Mouse (Mus musculus): ENCODE measurements around the gene Gngt2. TPM values are rescaled to one million over a fixed set of nuclear protein-coding genes. Genes with fewer than 3 reads are reported as not detected.

Gngt2 gene
- polyA plus RNA-seq, 1 experiment from 2014 or later: 5.6 TPM

DNA sequence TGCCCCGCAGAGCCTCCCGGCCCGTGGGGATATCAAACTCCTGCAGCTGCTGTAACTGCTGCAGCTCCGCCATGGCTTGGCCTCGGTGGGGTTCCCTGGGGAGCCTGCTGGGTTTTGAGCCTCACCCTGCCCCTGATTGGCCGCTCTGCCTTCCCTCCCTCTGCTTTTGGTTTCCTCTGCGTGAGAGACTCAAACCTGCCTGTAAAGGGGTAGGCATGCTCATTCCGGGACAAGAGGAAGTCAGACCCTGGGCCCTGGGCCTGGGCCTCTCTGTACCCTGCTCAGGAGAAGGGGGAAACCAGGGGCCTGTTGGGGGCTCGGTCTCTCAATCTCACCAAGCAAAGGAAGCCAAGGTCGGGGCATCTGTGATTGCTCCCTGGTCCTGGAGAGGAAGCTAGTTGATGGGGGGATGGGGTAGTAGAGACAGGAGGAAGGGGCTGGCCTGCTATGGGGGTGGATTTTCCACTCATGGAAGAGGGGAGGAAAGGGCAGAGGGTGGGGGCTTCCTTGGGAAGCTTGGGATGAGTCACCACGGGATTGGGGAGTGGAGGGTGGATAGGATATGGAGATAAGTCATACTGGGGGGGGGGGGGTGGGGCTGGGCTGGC, 5.2 kb downstream of the Gngt2 start, which contains the start of gene Abi3:
Abi3 (minus strand) TSS at position 403 of the 608 bp plus-strand sequence.
- Histone ChIP-seq H3K9ac (ENCODE audit: low read length) (no peak within 1 kb of the TSS), H3K27me3 (ENCODE audit: control insufficient read depth, insufficient read depth, low read length) (peaks cover 5% of the 10 kb centered on the region; the same call in 1 of the 2 replicates), H3K27ac (ENCODE audit: low read depth, low read length) (no peak within 1 kb of the TSS), H3K9me3 (ENCODE audit: control insufficient read depth, low read length) (no peaks in the 10 kb centered on the region), H3K4me2 (no peak within 1 kb of the TSS; the same call in 1 of the 2 replicates), H3K36me3 (ENCODE audit: control insufficient read depth, insufficient read depth, low read length) (no peaks in the 10 kb centered on the region), H3K4me3 (ENCODE audit: low read depth, low read length) (no peak within 1 kb of the TSS), H3K4me1 (ENCODE audit: control insufficient read depth, insufficient read depth, low read length) (0 out of 2 replicates have a peak, but pooled peaks cover 5% of the 10 kb centered on the region)
- WGBS: 16% methylated on average over 11 of the region's 11 CpGs
- ATAC-seq (ENCODE audit: low FRiP score): no peak
- peak; percentile 84 for DNase-seq (ENCODE audit: low spot score, missing footprints)

DNA sequence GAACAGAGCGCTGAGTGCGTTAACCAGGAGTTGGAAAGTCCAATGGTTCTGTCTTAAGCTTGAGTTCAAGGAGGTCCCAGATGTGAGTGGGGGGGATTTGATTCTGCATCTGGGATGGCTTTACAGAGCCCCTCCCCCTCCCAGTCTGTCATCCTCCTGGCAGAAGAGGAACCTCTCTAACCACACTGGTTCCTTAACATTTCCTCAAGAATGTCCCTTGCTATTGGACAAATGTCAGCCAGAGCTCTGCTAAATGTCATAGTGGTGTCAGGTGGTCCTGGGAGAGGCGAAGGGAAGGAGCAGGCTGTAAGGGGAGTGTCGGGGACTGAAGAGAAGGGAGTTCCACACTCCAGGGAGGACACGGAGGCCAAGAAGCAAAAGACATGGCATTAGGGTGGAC, 5.9 kb downstream of the Gngt2 start:
- peak; percentile 26 for DNase-seq (ENCODE audit: low spot score, missing footprints)
- H3K36me3 ChIP-seq (ENCODE audit: control insufficient read depth, insufficient read depth, low read length): no peaks in the 10 kb centered on the region
- no peak overlapping the region for H3K4me2 ChIP-seq
- H3K4me1 ChIP-seq (ENCODE audit: control insufficient read depth, insufficient read depth, low read length): 0 out of 2 replicates have a peak, but pooled peaks cover 5% of the 10 kb centered on the region
- no peak overlapping the region for H3K4me3 ChIP-seq (ENCODE audit: low read depth, low read length)
- H3K9me3 ChIP-seq (ENCODE audit: control insufficient read depth, low read length): no peaks in the 10 kb centered on the region
- ATAC-seq (ENCODE audit: low FRiP score): no peak
- WGBS: 76% methylated on average over 5 of the region's 5 CpGs
- no peak overlapping the region for H3K9ac ChIP-seq (ENCODE audit: low read length)
- peaks cover 5% of the 10 kb centered on the region; the same call in 1 of the 2 replicates for H3K27me3 ChIP-seq (ENCODE audit: control insufficient read depth, insufficient read depth, low read length)
- no peak overlapping the region for H3K27ac ChIP-seq (ENCODE audit: low read depth, low read length)

DNA sequence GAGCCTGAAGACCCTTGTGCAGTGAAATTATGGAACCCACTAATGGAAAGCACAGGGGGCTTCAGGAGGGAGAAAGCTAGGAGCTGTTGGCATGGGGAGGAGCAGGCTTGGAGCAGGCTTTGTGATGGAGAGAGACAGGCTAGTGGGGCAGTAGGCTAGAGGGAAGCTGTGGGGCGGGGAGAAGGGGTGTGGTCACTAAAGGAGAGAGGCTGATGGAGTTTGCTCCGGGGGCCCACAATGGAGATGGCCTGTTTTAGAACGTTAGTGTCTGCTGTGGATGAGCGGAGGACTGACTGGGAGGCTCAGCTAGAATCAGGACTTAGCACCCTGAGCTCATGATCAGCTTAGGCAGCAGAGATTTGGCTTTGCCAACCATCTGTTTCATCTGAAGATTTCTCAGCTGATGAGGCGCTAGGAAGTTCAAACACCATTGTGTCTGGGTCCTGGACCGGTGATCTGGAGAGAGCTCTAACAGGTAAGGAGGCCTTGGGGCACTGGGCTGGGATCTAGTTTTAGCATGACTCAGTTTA, 6.5 kb downstream of the Gngt2 start:
- H3K4me3 ChIP-seq (ENCODE audit: low read depth, low read length): no peak overlapping the region
- H3K9me3 ChIP-seq (ENCODE audit: control insufficient read depth, low read length): no peaks in the 10 kb centered on the region
- 58% methylated on average over 6 of the region's 6 CpGs for WGBS
- H3K4me1 ChIP-seq (ENCODE audit: control insufficient read depth, insufficient read depth, low read length): 0 out of 2 replicates have a peak, but pooled peaks cover 5% of the 10 kb centered on the region
- ATAC-seq (ENCODE audit: low FRiP score) (no peak), DNase-seq (ENCODE audit: low spot score, missing footprints) (peak; percentile 45)
- no peaks in the 10 kb centered on the region for H3K36me3 ChIP-seq (ENCODE audit: control insufficient read depth, insufficient read depth, low read length)
- H3K27ac ChIP-seq (ENCODE audit: low read depth, low read length): no peak overlapping the region
- no peak overlapping the region for H3K9ac ChIP-seq (ENCODE audit: low read length)
- H3K27me3 ChIP-seq (ENCODE audit: control insufficient read depth, insufficient read depth, low read length): peaks cover 5% of the 10 kb centered on the region; the same call in 1 of the 2 replicates
- H3K4me2 ChIP-seq: no peak overlapping the region

DNA sequence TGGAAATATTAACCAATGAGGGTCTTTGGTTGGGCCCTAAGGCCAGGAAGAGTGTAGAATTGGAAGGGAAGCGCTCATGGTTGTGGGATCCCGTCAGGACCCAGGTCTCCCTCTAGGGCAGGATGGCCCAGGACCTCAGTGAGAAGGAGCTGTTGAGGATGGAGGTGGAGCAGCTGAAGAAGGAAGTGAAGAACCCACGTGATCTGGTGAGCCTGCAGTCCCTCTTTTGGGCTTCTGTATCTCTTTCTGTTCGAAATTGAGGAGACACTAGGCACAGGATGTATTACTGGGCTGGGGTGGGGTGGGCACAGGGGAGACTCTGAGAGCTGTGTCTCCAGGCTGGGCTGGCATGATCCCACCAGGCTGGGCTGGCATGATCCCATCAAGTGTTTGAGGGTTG, 7.9 kb downstream of the Gngt2 start:
- H3K27me3 ChIP-seq (ENCODE audit: control insufficient read depth, insufficient read depth, low read length): peaks cover 5% of the 10 kb centered on the region; the same call in 1 of the 2 replicates
- DNase-seq (ENCODE audit: low spot score, missing footprints): peak; percentile 49
- H3K9me3 ChIP-seq (ENCODE audit: control insufficient read depth, low read length): no peaks in the 10 kb centered on the region
- H3K4me2 ChIP-seq: no peak overlapping the region
- no peak overlapping the region for H3K9ac ChIP-seq (ENCODE audit: low read length)
- no peak for ATAC-seq (ENCODE audit: low FRiP score)
- WGBS: 75% methylated on average over 4 of the region's 4 CpGs
- H3K4me3 ChIP-seq (ENCODE audit: low read depth, low read length): no peak overlapping the region
- H3K36me3 ChIP-seq (ENCODE audit: control insufficient read depth, insufficient read depth, low read length): no peaks in the 10 kb centered on the region
- H3K27ac ChIP-seq (ENCODE audit: low read depth, low read length): no peak overlapping the region
- 0 out of 2 replicates have a peak, but pooled peaks cover 5% of the 10 kb centered on the region for H3K4me1 ChIP-seq (ENCODE audit: control insufficient read depth, insufficient read depth, low read length)

DNA sequence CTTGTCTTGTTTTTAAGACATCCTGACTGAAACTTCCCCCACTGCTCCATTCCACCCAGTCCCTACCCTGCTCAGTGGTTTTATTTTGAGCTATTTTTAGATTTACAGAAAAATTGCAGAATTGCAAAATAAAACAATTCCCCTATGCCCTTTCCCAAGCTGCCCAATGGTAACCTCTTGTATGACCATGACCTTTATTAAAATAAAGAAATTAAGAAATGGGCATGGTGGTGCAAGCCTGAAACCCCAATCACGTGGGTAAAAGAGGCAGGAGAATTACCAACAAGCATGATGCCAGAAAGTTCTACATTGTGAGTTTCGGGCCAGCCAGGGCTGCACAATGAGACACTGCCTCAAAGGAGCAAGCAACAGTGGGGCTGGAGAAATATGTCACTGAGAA, 13.9 kb downstream of the Gngt2 start:
- DNase-seq (ENCODE audit: low spot score, missing footprints) (no peak), ATAC-seq (ENCODE audit: low FRiP score) (no peak)
- Histone ChIP-seq H3K4me3 (ENCODE audit: low read depth, low read length) (no peak overlapping the region), H3K4me1 (ENCODE audit: control insufficient read depth, insufficient read depth, low read length) (no peaks in the 10 kb centered on the region), H3K36me3 (ENCODE audit: control insufficient read depth, insufficient read depth, low read length) (no peaks in the 10 kb centered on the region), H3K9ac (ENCODE audit: low read length) (no peak overlapping the region), H3K4me2 (no peak overlapping the region), H3K27ac (ENCODE audit: low read depth, low read length) (no peak overlapping the region), H3K27me3 (ENCODE audit: control insufficient read depth, insufficient read depth, low read length) (no peaks in the 10 kb centered on the region), H3K9me3 (ENCODE audit: control insufficient read depth, low read length) (no peaks in the 10 kb centered on the region)
- WGBS: 71% methylated on average over 2 of the region's 2 CpGs

DNA sequence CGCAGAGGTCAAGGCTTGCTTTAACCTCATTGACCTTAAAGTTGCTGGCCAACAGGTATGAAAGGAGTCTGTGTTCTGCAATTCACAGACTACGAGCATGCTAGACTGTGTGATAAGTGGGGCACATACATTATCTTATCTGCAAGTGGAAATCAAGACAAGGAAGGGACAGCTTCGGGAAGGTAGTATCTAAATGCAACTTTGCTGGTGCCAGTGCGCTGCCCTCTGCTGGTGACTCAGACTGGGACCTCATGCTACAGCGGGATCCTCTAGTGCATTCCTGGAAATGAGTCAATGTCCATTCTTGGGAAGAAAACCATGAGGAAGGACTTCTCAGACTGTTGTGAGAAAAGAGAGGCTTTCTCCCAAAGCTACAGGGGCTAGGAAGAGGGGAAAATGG, 16.7 kb downstream of the Gngt2 start:
- Histone ChIP-seq H3K9ac (ENCODE audit: low read length) (no peak overlapping the region), H3K27ac (ENCODE audit: low read depth, low read length) (no peak overlapping the region), H3K36me3 (ENCODE audit: control insufficient read depth, insufficient read depth, low read length) (no peaks in the 10 kb centered on the region), H3K4me1 (ENCODE audit: control insufficient read depth, insufficient read depth, low read length) (peaks cover 8% of the 10 kb centered on the region), H3K27me3 (ENCODE audit: control insufficient read depth, insufficient read depth, low read length) (no peaks in the 10 kb centered on the region), H3K4me3 (ENCODE audit: low read depth, low read length) (no peak overlapping the region), H3K9me3 (ENCODE audit: control insufficient read depth, low read length) (no peaks in the 10 kb centered on the region), H3K4me2 (no peak overlapping the region)
- DNase-seq (ENCODE audit: low spot score, missing footprints): peak; percentile 74
- ATAC-seq (ENCODE audit: low FRiP score): no peak
- 64% methylated on average over 5 of the region's 5 CpGs for WGBS

DNA sequence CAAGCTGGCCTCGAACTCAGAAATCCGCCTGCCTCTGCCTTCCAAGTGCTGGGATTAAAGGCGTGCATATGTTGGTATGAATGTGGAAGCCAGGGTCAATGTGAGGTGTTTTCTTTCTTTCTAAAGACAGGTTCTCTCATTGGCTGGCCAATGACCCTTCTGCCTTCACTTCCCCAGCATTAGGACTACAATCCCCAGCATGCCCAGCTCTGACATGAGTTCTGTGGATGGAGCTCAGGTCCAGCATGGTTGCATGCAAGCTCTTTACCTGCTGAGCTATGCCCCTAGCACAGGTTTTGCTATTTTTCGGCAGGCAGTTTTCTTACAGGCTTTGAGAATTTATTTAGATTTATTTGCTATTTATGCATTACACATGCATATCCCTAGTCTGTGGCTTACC, 20.3 kb downstream of the Gngt2 start:
- ATAC-seq (ENCODE audit: low FRiP score): no peak
- Histone ChIP-seq H3K4me3 (ENCODE audit: low read depth, low read length) (no peak overlapping the region), H3K9me3 (ENCODE audit: control insufficient read depth, low read length) (no peaks in the 10 kb centered on the region), H3K36me3 (ENCODE audit: control insufficient read depth, insufficient read depth, low read length) (no peaks in the 10 kb centered on the region), H3K27me3 (ENCODE audit: control insufficient read depth, insufficient read depth, low read length) (no peaks in the 10 kb centered on the region), H3K9ac (ENCODE audit: low read length) (no peak overlapping the region), H3K4me1 (ENCODE audit: control insufficient read depth, insufficient read depth, low read length) (peaks cover 13% of the 10 kb centered on the region), H3K4me2 (no peak overlapping the region), H3K27ac (ENCODE audit: low read depth, low read length) (no peak overlapping the region)
- no peak for DNase-seq (ENCODE audit: low spot score, missing footprints)
- WGBS: 80% methylated on average over 4 of the region's 4 CpGs

DNA sequence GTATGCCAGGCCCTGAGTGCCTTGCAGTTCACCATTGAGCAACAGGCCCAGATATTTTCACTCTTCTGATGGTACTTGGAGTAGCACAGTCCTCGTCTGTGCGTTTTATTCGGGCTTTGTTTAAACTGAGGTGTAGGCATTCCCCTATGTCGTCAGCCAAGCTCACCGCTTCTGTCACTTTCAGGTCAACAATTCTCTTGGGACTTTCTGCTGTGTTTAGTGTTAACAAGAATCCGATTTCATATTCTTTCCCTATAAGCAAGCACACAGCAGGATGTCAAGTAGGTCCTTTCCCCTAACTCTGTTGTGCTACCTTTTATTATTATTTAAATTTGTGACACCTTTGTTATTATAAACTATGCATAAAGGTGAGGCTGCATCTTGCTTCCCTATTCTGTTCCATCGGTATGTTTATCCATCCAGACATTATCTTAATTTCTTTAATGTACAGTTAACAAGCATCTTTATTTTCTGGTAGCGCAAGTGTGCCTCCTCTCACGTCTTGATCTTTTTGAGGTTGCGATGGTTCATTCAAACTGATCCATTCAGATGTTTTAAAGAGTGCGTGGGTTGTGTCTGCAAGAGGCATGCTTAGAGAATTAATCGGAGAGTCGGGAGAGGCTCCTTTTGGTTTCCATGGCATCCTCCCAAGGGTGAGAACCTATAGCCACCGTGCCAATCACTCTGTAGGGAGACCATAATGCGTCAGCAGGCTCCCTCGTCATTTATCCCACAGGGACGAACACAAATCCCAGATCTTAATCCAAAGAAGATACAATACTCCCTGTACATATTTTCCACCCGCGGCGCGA, 20.9 kb downstream of the Gngt2 start:
- H3K9me3 ChIP-seq (ENCODE audit: control insufficient read depth, low read length): no peaks in the 10 kb centered on the region
- ATAC-seq (ENCODE audit: low FRiP score): 0 out of 2 replicates have a peak, but pooled peaks have one; percentile 27
- H3K4me1 ChIP-seq (ENCODE audit: control insufficient read depth, insufficient read depth, low read length): peaks cover 13% of the 10 kb centered on the region
- peak overlapping the region; percentile 80 for H3K4me2 ChIP-seq
- no peaks in the 10 kb centered on the region for H3K27me3 ChIP-seq (ENCODE audit: control insufficient read depth, insufficient read depth, low read length)
- peak overlapping the region; percentile 37; the same call in 1 of the 2 replicates for H3K27ac ChIP-seq (ENCODE audit: low read depth, low read length)
- 19% methylated on average over 21 of the region's 21 CpGs for whole genome bisulfite sequencing
- peak overlapping the region; percentile 60 for H3K4me3 ChIP-seq (ENCODE audit: low read depth, low read length)
- H3K36me3 ChIP-seq (ENCODE audit: control insufficient read depth, insufficient read depth, low read length): no peaks in the 10 kb centered on the region
- no peak for DNase-seq (ENCODE audit: low spot score, missing footprints)
- peak overlapping the region; percentile 66 for H3K9ac ChIP-seq (ENCODE audit: low read length)

Measured in midbrain, embryonic 11.5 days (tissue).